Mouse (Mus musculus): ENCODE results near the gene Gm48552. TPM values are rescaled to one million over a fixed set of nuclear protein-coding genes. Genes with fewer than 3 reads are reported as not detected.
A peak's percentile ranks its signal among the peaks of the same experiment; 100 is the strongest.

The Gm48552 gene
- polyA plus RNA-seq, 1 experiment = 1.0 TPM

GRCm38 (mm10) chr10:81407539-81408423 lies 19.0 kb downstream of the Gm48552 start:
- Histone ChIP-seq H3K27me3 (replicated peaks; ENCODE audit: control insufficient read depth, insufficient read depth, low read length) (no peaks in the 10 kb centered on the region), H3K4me3 (ENCODE audit: insufficient read depth, low read depth, low read length) (peak overlapping the region; percentile 21), H3K4me1 (ENCODE audit: control insufficient read depth, insufficient read depth, low read length) (peaks cover 51% of the 10 kb centered on the region), H3K27ac (ENCODE audit: insufficient read depth, low read depth, low read length) (peak overlapping the region; percentile 92), H3K36me3 (ENCODE audit: control insufficient read depth, insufficient read depth, low read length) (peaks cover 3% of the 10 kb centered on the region)
- TF ChIP-seq POLR2A (IDR thresholded peaks at IDR 0.05; ENCODE audit: low read depth, low read length) (no peak), CTCF (conservative IDR thresholded peaks at IDR 0.05; ENCODE audit: insufficient read depth, insufficient read length, low read depth, low read length) (no peak)
- WGBS = 20% methylated on average over 31 of the region's 31 CpGs
- peak; percentile 96 for DNase-seq

- Histone ChIP-seq H3K36me3 (ENCODE audit: control insufficient read depth, insufficient read depth, low read length) (peaks cover 2% of the 10 kb centered on the region), H3K4me1 (ENCODE audit: control insufficient read depth, insufficient read depth, low read length) (peaks cover 55% of the 10 kb centered on the region), H3K27ac (ENCODE audit: insufficient read depth, low read depth, low read length) (peak overlapping the region; percentile 92), H3K4me3 (ENCODE audit: insufficient read depth, low read depth, low read length) (no peak overlapping the region), H3K27me3 (replicated peaks; ENCODE audit: control insufficient read depth, insufficient read depth, low read length) (no peaks in the 10 kb centered on the region)
- TF ChIP-seq CTCF (conservative IDR thresholded peaks at IDR 0.05; ENCODE audit: insufficient read depth, insufficient read length, low read depth, low read length) (no peak), POLR2A (IDR thresholded peaks at IDR 0.05; ENCODE audit: low read depth, low read length) (no peak)
- no peak for DNase-seq
- 41% methylated on average over 13 of the region's 13 CpGs for WGBS
Observed at GRCm38 (mm10) chr10:81408424-81408729, 19.6 kb downstream of the Gm48552 start.

- Histone ChIP-seq H3K27me3 (replicated peaks; ENCODE audit: control insufficient read depth, insufficient read depth, low read length) (no peaks in the 10 kb centered on the region), H3K4me1 (ENCODE audit: control insufficient read depth, insufficient read depth, low read length) (peaks cover 59% of the 10 kb centered on the region), H3K4me3 (ENCODE audit: insufficient read depth, low read depth, low read length) (no peak overlapping the region), H3K27ac (ENCODE audit: insufficient read depth, low read depth, low read length) (peak overlapping the region; percentile 92), H3K36me3 (ENCODE audit: control insufficient read depth, insufficient read depth, low read length) (peaks cover 2% of the 10 kb centered on the region; the same call in 1 of the 2 replicates)
- DNase-seq = peak; percentile 96
- no peak for TF ChIP-seq POLR2A (IDR thresholded peaks at IDR 0.05; ENCODE audit: low read depth, low read length)
- peak; percentile 96 for TF ChIP-seq CTCF (conservative IDR thresholded peaks at IDR 0.05; ENCODE audit: insufficient read depth, insufficient read length, low read depth, low read length)
- 13% methylated on average over 9 of the region's 9 CpGs for WGBS
Observed at GRCm38 (mm10) chr10:81408871-81409291, 20.1 kb downstream of the Gm48552 start.

GRCm38 (mm10) chr10:81409330-81409729 lies 20.5 kb downstream of the Gm48552 start:
- Histone ChIP-seq H3K4me3 (ENCODE audit: insufficient read depth, low read depth, low read length) (no peak overlapping the region), H3K27ac (ENCODE audit: insufficient read depth, low read depth, low read length) (peak overlapping the region; percentile 97), H3K4me1 (ENCODE audit: control insufficient read depth, insufficient read depth, low read length) (peaks cover 63% of the 10 kb centered on the region)

GRCm38 (mm10) chr10:81410350-81410749 lies 21.5 kb downstream of the Gm48552 start:
- Histone ChIP-seq H3K27me3 (replicated peaks; ENCODE audit: control insufficient read depth, insufficient read depth, low read length) (no peaks in the 10 kb centered on the region), H3K4me1 (ENCODE audit: control insufficient read depth, insufficient read depth, low read length) (peaks cover 73% of the 10 kb centered on the region), H3K36me3 (ENCODE audit: control insufficient read depth, insufficient read depth, low read length) (no peaks in the 10 kb centered on the region; the same call in 1 of the 2 replicates), H3K4me3 (ENCODE audit: insufficient read depth, low read depth, low read length) (no peak overlapping the region), H3K27ac (ENCODE audit: insufficient read depth, low read depth, low read length) (peak overlapping the region; percentile 97)
- TF ChIP-seq POLR2A (IDR thresholded peaks at IDR 0.05; ENCODE audit: low read depth, low read length) = peak; percentile 17
- TF ChIP-seq CTCF (conservative IDR thresholded peaks at IDR 0.05; ENCODE audit: insufficient read depth, insufficient read length, low read depth, low read length) = no peak
- 24% methylated on average over 4 of the region's 4 CpGs for WGBS
- DNase-seq = peak; percentile 74

More at GRCm38 (mm10) chr10:81409330-81409729, 20.5 kb downstream of the Gm48552 start:
- no peak for DNase-seq
- 39% methylated on average over 8 of the region's 8 CpGs for WGBS
- H3K27me3 ChIP-seq (replicated peaks; ENCODE audit: control insufficient read depth, insufficient read depth, low read length) = no peaks in the 10 kb centered on the region
- peaks cover 2% of the 10 kb centered on the region; the same call in 1 of the 2 replicates for H3K36me3 ChIP-seq (ENCODE audit: control insufficient read depth, insufficient read depth, low read length)
- no peak for TF ChIP-seq CTCF (conservative IDR thresholded peaks at IDR 0.05; ENCODE audit: insufficient read depth, insufficient read length, low read depth, low read length)
- TF ChIP-seq POLR2A (IDR thresholded peaks at IDR 0.05; ENCODE audit: low read depth, low read length) = no peak

- H3K36me3 ChIP-seq (ENCODE audit: control insufficient read depth, insufficient read depth, low read length) = no peaks in the 10 kb centered on the region; the same call in 1 of the 2 replicates
- H3K27ac ChIP-seq (ENCODE audit: insufficient read depth, low read depth, low read length) = peak overlapping the region; percentile 97
- peak; percentile 63 for DNase-seq
- no peaks in the 10 kb centered on the region for H3K27me3 ChIP-seq (replicated peaks; ENCODE audit: control insufficient read depth, insufficient read depth, low read length)
- TF ChIP-seq POLR2A (IDR thresholded peaks at IDR 0.05; ENCODE audit: low read depth, low read length) (no peak), CTCF (conservative IDR thresholded peaks at IDR 0.05; ENCODE audit: insufficient read depth, insufficient read length, low read depth, low read length) (no peak)
- peaks cover 76% of the 10 kb centered on the region for H3K4me1 ChIP-seq (ENCODE audit: control insufficient read depth, insufficient read depth, low read length)
- WGBS = 35% methylated on average over 9 of the region's 9 CpGs
- H3K4me3 ChIP-seq (ENCODE audit: insufficient read depth, low read depth, low read length) = no peak overlapping the region
Observed at GRCm38 (mm10) chr10:81410981-81411380, 22.2 kb downstream of the Gm48552 start.

Data from kidney, adult 2 months (tissue).